Mouse (Mus musculus) heart, adult 2 months (tissue): Measurements from ENCODE around the gene Ttc39b.

Experiments
- CTCF ChIP-seq: fragments of 200-600 bp; IDR thresholded peaks from 2 replicates; pipeline ENCODE4 v1.8.1; 2022; ENCODE audit warnings: antibody characterized with exemption, mild to moderate bottlenecking, moderate library complexity
- POLR2A ChIP-seq: fragments of 200-500 bp; IDR thresholded peaks from 2 replicates; pipeline ENCODE4 v1.6.1; 2011; ENCODE audit warnings: mild to moderate bottlenecking, low read depth, low read length, control low read depth; ENCODE audit not compliant: insufficient read depth

- TF ChIP-seq CTCF: no peak
- no peak for TF ChIP-seq POLR2A
These were observed 50.4 kb downstream of the Ttc39b start for GRCm38 (mm10) chr4:83273616-83274050.
